Mouse (Mus musculus) cortical plate, adult 2 months (tissue): Measurements from ENCODE around the gene Spred2. TPM values are rescaled to one million over a fixed set of nuclear protein-coding genes. Genes with fewer than 3 reads are reported as not detected.

Source experiments
- H3K27ac ChIP-seq: fragments of 200-500 bp; 2 replicates; pipeline ENCODE4 v1.5.1; 2012; ENCODE audit warnings: low read length, control low read depth, inconsistent platforms; ENCODE audit not compliant: insufficient read depth
- H3K4me1 ChIP-seq: fragments of 200-500 bp; 2 replicates; pipeline ENCODE4 v1.6.1; 2011; ENCODE audit warnings: low read length; ENCODE audit not compliant: control insufficient read depth, insufficient read depth
- H3K4me3 ChIP-seq: fragments of 200-500 bp; 2 replicates; pipeline ENCODE4 v1.5.1; 2011; ENCODE audit warnings: mild to moderate bottlenecking, low read length, control low read depth; ENCODE audit not compliant: insufficient read depth
- CTCF ChIP-seq: fragments of 200-500 bp; IDR thresholded peaks from 2 replicates; pipeline ENCODE4 v1.5.1; 2011; ENCODE audit warnings: mild to moderate bottlenecking, control low read depth, low read length; ENCODE audit not compliant: insufficient read depth; ENCODE audit errors: extremely low read depth
- POLR2A ChIP-seq: fragments of 200-500 bp; IDR thresholded peaks from 2 replicates; pipeline ENCODE4 v1.6.1; 2011; ENCODE audit warnings: mild to moderate bottlenecking, low read length, control low read depth; ENCODE audit not compliant: insufficient read depth; ENCODE audit errors: extremely low read depth
- polyA plus RNA-seq: library from polyadenylated mRNA; depleted of rRNA; stranded (reverse); fragments of >200 nt; gene quantifications from 2 replicates; pipeline ENCODE4 v1.2.3, GENCODE M21; 2012; rRNA removed

Gene Spred2
- polyA plus RNA-seq, 1 experiment, result 42.0 TPM

GRCm38 (mm10) chr11:20072826-20073225 is 148.7 kb downstream of the Spred2 start:
- H3K4me1 ChIP-seq, result peaks cover 1% of the 10 kb centered on the region; the same call in 1 of the 2 replicates
- TF ChIP-seq CTCF (no peak), POLR2A (no peak)

More at GRCm38 (mm10) chr11:20072826-20073225, 148.7 kb downstream of the Spred2 start:
- H3K27ac ChIP-seq, result no peak overlapping the region
- H3K4me3 ChIP-seq, result no peak overlapping the region

Other genes starting within 250 kb of the Spred2 start
- gene Actr2, start 188.5 kb downstream of the Spred2 start, polyA plus RNA-seq, result 130 and 132 TPM in 2 replicates